Mouse (Mus musculus): ENCODE results near the gene Sptssb. TPM values are rescaled to one million over a fixed set of nuclear protein-coding genes. Genes with fewer than 3 reads are reported as not detected.

The Sptssb gene
- polyA plus RNA-seq, 1 experiment from 2014 or later: 1.2 TPM

DNA sequence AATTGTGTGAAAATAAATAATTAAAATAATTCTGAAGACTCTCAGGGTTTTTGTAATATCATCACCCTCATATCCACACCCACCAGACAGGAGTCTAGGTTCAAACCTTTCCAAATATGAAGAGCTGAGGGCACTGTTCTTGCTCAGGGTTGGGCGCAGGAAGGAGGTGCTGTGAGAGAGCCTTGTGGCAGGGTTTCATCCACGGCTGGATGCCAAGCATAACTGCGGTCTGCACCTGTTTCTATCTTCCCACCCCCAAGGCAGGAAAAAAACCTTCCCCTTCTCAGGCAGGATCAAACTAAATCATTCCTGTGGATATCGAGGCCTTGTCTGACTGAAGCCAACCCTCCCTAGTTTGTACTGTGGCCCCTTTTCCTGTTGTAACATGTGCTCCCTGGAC is 62.2 kb downstream of the Sptssb start:
- 86% methylated on average over 4 of the region's 4 CpGs for WGBS
- Histone ChIP-seq H3K27me3 (ENCODE audit: control insufficient read depth, insufficient read depth, low read depth, low read length) (no peaks in the 10 kb centered on the region), H3K9ac (ENCODE audit: low read depth, low read length) (no peak overlapping the region), H3K9me3 (replicated peaks; ENCODE audit: control insufficient read depth, low read length, poor library complexity, severe bottlenecking) (no peaks in the 10 kb centered on the region), H3K27ac (ENCODE audit: low read length) (no peak overlapping the region), H3K4me3 (ENCODE audit: low read depth, low read length) (no peak overlapping the region), H3K36me3 (ENCODE audit: control insufficient read depth, insufficient read depth, low read length) (no peaks in the 10 kb centered on the region), H3K4me2 (ENCODE audit: low read length) (no peak overlapping the region), H3K4me1 (ENCODE audit: control insufficient read depth, insufficient read depth, low read length) (no peaks in the 10 kb centered on the region)
- ATAC-seq: no peak

DNA sequence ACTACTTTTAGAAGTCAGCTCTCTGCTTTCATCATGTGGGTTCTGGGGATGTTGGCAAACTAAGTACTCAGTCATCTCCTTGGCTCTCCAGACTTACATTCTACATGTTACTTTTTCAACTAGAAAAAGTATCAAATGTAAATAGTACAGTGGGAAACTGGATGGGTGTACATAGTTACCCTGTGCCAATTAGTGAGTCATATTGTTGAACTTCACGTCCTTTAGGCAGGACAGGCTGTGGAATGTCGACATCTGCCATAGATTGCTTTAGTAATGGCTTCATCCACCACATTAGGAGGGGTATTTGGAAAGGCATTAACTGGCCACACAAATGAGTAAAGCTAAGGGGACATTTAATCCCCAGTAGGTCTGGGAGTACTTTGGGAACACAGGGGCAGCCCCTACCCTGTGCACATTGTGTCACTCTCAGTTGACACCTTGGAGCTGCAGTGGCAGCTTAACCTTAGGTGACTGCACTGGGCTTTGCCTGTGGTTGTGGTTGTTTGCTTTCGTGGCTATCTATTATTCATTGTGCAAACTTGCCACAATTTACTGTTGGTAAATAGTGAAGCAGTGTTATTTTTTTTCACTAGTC is 66.8 kb downstream of the Sptssb start:
- no peak overlapping the region for H3K27ac ChIP-seq (ENCODE audit: low read length)
- no peak overlapping the region for H3K4me2 ChIP-seq (ENCODE audit: low read length)
- H3K36me3 ChIP-seq (ENCODE audit: control insufficient read depth, insufficient read depth, low read length): no peaks in the 10 kb centered on the region
- no peaks in the 10 kb centered on the region for H3K9me3 ChIP-seq (replicated peaks; ENCODE audit: control insufficient read depth, low read length, poor library complexity, severe bottlenecking)
- H3K27me3 ChIP-seq (ENCODE audit: control insufficient read depth, insufficient read depth, low read depth, low read length): no peaks in the 10 kb centered on the region
- no peaks in the 10 kb centered on the region for H3K4me1 ChIP-seq (ENCODE audit: control insufficient read depth, insufficient read depth, low read length)
- no peak for ATAC-seq
- 78% methylated on average over 3 of the region's 3 CpGs for WGBS
- no peak overlapping the region for H3K9ac ChIP-seq (ENCODE audit: low read depth, low read length)
- H3K4me3 ChIP-seq (ENCODE audit: low read depth, low read length): no peak overlapping the region

GRCm38 (mm10) chr3:69779246-69779796 is 80.4 kb downstream of the Sptssb start:
- Histone ChIP-seq H3K9me3 (replicated peaks; ENCODE audit: control insufficient read depth, low read length, poor library complexity, severe bottlenecking) (no peaks in the 10 kb centered on the region), H3K4me2 (ENCODE audit: low read length) (no peak overlapping the region), H3K9ac (ENCODE audit: low read depth, low read length) (no peak overlapping the region), H3K4me3 (ENCODE audit: low read depth, low read length) (no peak overlapping the region), H3K36me3 (ENCODE audit: control insufficient read depth, insufficient read depth, low read length) (no peaks in the 10 kb centered on the region), H3K4me1 (ENCODE audit: control insufficient read depth, insufficient read depth, low read length) (no peaks in the 10 kb centered on the region), H3K27me3 (ENCODE audit: control insufficient read depth, insufficient read depth, low read depth, low read length) (no peaks in the 10 kb centered on the region), H3K27ac (ENCODE audit: low read length) (no peak overlapping the region)
- no peak for ATAC-seq
- 79% methylated on average over 4 of the region's 4 CpGs for WGBS

DNA sequence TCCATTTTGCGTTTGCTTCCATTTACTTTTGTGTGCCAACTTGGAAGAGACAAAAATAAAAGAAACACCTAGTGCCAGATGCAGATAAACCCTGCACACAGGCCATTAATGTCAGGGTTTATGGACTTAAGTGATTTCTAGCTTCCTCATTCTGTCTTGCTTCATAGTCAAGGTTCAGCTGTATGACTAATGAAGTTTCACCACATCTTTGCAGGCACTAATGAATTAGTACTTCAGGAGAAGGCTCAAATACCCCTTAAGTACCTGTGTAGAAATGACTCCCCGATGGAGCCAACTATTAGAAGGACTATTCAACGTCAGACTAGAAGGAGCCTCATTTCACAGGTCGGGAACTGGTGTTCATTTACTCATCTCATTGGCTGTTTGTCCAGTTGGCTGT is 86.4 kb downstream of the Sptssb start:
- Histone ChIP-seq H3K4me2 (ENCODE audit: low read length) (no peak overlapping the region), H3K27ac (ENCODE audit: low read length) (no peak overlapping the region), H3K27me3 (ENCODE audit: control insufficient read depth, insufficient read depth, low read depth, low read length) (no peaks in the 10 kb centered on the region), H3K36me3 (ENCODE audit: control insufficient read depth, insufficient read depth, low read length) (no peaks in the 10 kb centered on the region), H3K4me3 (ENCODE audit: low read depth, low read length) (no peak overlapping the region), H3K9me3 (replicated peaks; ENCODE audit: control insufficient read depth, low read length, poor library complexity, severe bottlenecking) (no peaks in the 10 kb centered on the region), H3K9ac (ENCODE audit: low read depth, low read length) (no peak overlapping the region), H3K4me1 (ENCODE audit: control insufficient read depth, insufficient read depth, low read length) (no peaks in the 10 kb centered on the region)
- 90% methylated on average over 4 of the region's 4 CpGs for WGBS
- ATAC-seq: no peak

Other genes starting within 250 kb of the Sptssb start
- 89.7 and 106 TPM in 2 replicates for gene Nmd3, start 138.0 kb downstream of the Sptssb start, polyA plus RNA-seq (2015; fragmentation: Nextera tagmentation; extraction: Ambion mirVana)
- not detected in 2 replicates for gene Otol1, start 147.7 kb upstream of the Sptssb start, polyA plus RNA-seq (2015; fragmentation: Nextera tagmentation; extraction: Ambion mirVana)

Measured in midbrain, embryonic 16.5 days (tissue).